Mouse (Mus musculus): ENCODE measurements at regions not wholly inside any gene's neighbourhood (a gene's known extent, or its start where the extent isn't known, plus 50 kb on each side); places are given as distances from the start of the nearest gene placed in this dataset.
A peak's percentile ranks its signal among the peaks of the same experiment; 100 is the strongest.

DNA sequence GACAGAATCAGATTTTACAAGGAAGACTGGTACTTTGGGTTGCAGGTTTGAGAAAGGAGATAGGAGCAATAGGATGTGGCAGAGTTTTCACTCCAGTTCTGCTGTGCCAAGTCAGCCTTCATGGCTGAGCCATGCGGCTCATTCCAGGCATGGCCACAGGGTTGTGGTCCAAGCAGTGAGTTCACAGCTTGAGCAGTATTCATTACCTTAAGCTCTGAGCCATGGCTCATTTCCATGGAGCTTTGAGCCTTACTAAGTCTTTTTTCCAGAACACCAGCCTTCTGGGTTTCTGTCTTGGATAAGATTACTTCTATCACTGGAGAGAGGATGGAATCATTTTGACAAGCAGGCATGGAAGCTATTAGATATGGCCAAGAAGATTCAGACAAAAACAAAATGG, 98.2 kb upstream of the Tmtc4 start:
- DNase-seq (ENCODE audit: low read depth in 3 of 3, low spot score in 3 of 3) (no peak), ATAC-seq (ENCODE audit: insufficient read depth) (no peak)
- 76% methylated on average over 1 of the region's 1 CpGs for WGBS (ENCODE audit: insufficient replicate concordance)
- no peak overlapping the region for H3K4me2 ChIP-seq (ENCODE audit: low read depth)
- peaks cover 0 to 11% of the 10 kb centered on the region in 2 experiments; a peak in 3 of 4 replicates for H3K4me1 ChIP-seq (replicated peaks; ENCODE audit: control insufficient read depth in 2 of 2, insufficient read depth in 2 of 2, low read length in 1 of 2)
- no peaks in the 10 kb centered on the region for H3K36me3 ChIP-seq (replicated peaks; ENCODE audit: control insufficient read depth, insufficient read depth, low read depth)
- no peak overlapping the region for H3K4me3 ChIP-seq (ENCODE audit: insufficient read depth in 1 of 2, low read depth in 2 of 2, low read length in 2 of 2)
- H3K9me3 ChIP-seq (ENCODE audit: control insufficient read depth, low read length) = no peaks in the 10 kb centered on the region
- TF ChIP-seq CTCF (IDR thresholded peaks at IDR 0.05; ENCODE audit: low read depth) (no peak), EP300 (IDR thresholded peaks at IDR 0.05; ENCODE audit: low read depth) (no peak)
- H3K9ac ChIP-seq (replicated peaks) = no peak overlapping the region
- H3K27me3 ChIP-seq (ENCODE audit: control insufficient read depth, insufficient read depth, low read length) = no peaks in the 10 kb centered on the region
- no peak overlapping the region for H3K27ac ChIP-seq

DNA sequence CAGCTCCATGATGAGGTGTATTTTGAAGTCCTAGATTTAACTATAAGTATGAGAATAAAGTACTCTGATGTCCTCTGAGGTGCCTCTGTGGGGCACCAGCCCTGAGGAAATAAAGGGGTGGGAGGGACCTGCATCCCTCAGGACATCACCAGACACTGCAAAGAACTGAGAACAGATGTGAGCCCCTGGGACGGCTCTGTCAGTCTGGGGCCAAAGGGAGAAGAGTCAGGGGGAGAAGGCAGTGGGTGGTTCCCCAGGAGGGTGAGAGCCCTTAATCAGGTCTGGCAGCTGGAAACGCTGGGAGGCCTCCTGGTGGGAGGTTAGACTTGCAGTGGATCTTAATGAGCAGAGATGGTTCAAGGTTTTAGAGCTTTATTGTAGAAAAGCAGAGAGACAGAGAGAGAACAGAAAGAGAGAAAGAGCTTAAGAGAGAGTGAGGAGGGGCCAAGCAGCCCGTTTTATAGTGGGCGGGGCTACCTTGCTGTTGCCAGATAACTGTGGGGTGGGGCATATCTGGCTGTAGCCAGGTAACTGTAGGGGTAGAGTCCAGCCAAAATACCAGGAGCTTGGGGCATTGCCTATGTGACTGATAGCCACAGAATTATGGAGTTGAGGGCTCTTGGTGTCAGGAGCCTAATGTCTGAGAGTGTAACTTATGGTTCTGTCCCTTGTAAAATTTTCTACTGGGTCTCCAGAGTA, 97.3 kb upstream of the Tmtc4 start:
- DNase-seq (ENCODE audit: low read depth in 3 of 3, low spot score in 3 of 3) (peak in 1 of 3 experiments; percentile 17), ATAC-seq (ENCODE audit: insufficient read depth) (peak; percentile 85)
- Histone ChIP-seq H3K9me3 (ENCODE audit: control insufficient read depth, low read length) (no peaks in the 10 kb centered on the region), H3K9ac (replicated peaks) (no peak overlapping the region), H3K4me3 (ENCODE audit: insufficient read depth in 1 of 2, low read depth in 2 of 2, low read length in 2 of 2) (no peak overlapping the region), H3K4me1 (replicated peaks; ENCODE audit: control insufficient read depth in 2 of 2, insufficient read depth in 2 of 2, low read length in 1 of 2) (peaks cover 0 to 11% of the 10 kb centered on the region in 2 experiments; a peak in 3 of 4 replicates), H3K27me3 (ENCODE audit: control insufficient read depth, insufficient read depth, low read length) (no peaks in the 10 kb centered on the region), H3K27ac (no peak overlapping the region), H3K4me2 (ENCODE audit: low read depth) (peak overlapping the region; percentile 11; the same call in 1 of the 2 replicates), H3K36me3 (replicated peaks; ENCODE audit: control insufficient read depth, insufficient read depth, low read depth) (no peaks in the 10 kb centered on the region)
- WGBS (ENCODE audit: insufficient replicate concordance) = 18% methylated on average over 4 of the region's 4 CpGs
- TF ChIP-seq CTCF (IDR thresholded peaks at IDR 0.05; ENCODE audit: low read depth) = no peak
- no peak for TF ChIP-seq EP300 (IDR thresholded peaks at IDR 0.05; ENCODE audit: low read depth)

DNA sequence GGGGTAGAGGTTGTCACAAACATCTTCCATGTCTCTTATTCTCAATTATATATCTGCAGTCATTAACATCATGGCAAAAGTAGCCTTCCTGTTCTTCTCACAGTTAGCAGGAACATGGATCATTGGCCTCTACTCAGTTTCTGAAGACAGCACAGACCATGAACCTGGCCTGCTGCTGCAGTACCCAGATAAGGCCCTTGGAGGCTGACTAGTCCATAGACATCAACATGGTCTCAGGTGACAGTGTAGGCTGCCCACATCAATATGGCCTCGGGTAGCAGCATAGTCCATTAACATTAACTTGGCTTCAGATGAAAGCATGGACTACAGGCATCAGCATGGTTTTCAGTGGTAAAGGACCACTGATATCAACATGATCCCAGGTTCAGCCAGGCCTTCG, 95.9 kb upstream of the Tmtc4 start:
- ATAC-seq (ENCODE audit: insufficient read depth) = peak; percentile 50; the same call in 1 of the 2 replicates
- H3K9ac ChIP-seq (replicated peaks) = no peak overlapping the region
- H3K27me3 ChIP-seq (ENCODE audit: control insufficient read depth, insufficient read depth, low read length) = no peaks in the 10 kb centered on the region

DNA sequence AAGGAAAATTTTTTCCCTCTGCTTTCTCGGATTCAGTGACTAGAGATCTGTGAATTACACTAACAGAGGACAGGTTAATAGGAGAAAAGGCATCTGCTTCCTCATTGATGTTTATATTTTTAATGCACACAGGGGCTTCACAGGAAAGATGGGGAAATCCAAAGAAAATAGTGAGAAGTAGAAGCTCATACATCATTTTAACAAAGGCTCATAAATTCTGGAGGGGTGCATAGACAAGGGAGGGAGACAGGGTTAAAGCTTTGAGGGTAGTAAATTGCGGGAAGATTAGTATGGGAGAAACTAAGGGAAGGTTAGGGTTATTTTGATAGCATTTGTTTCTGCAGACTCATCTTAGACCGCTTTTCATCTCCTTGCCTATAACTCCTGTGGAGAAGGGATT, 95.0 kb upstream of the Tmtc4 start:
- Histone ChIP-seq H3K27ac (no peak overlapping the region), H3K9ac (replicated peaks) (no peak overlapping the region), H3K4me2 (ENCODE audit: low read depth) (no peak overlapping the region), H3K4me1 (replicated peaks; ENCODE audit: control insufficient read depth in 2 of 2, insufficient read depth in 2 of 2, low read length in 1 of 2) (peaks cover 0 to 11% of the 10 kb centered on the region in 2 experiments; a peak in 3 of 4 replicates), H3K9me3 (ENCODE audit: control insufficient read depth, low read length) (no peaks in the 10 kb centered on the region), H3K4me3 (ENCODE audit: insufficient read depth in 1 of 2, low read depth in 2 of 2, low read length in 2 of 2) (no peak overlapping the region), H3K27me3 (ENCODE audit: control insufficient read depth, insufficient read depth, low read length) (no peaks in the 10 kb centered on the region), H3K36me3 (replicated peaks; ENCODE audit: control insufficient read depth, insufficient read depth, low read depth) (no peaks in the 10 kb centered on the region)
- no peak for DNase-seq (ENCODE audit: low read depth in 3 of 3, low spot score in 3 of 3)
- 57% methylated on average over 3 of the region's 3 CpGs for WGBS (ENCODE audit: insufficient replicate concordance)
- TF ChIP-seq CTCF (IDR thresholded peaks at IDR 0.05; ENCODE audit: low read depth) (no peak), EP300 (IDR thresholded peaks at IDR 0.05; ENCODE audit: low read depth) (no peak)
- ATAC-seq (ENCODE audit: insufficient read depth) = no peak

More for the DNA sequence above, 95.9 kb upstream of the Tmtc4 start:
- WGBS (ENCODE audit: insufficient replicate concordance) = 57% methylated on average over 2 of the region's 2 CpGs
- no peak overlapping the region for H3K4me3 ChIP-seq (ENCODE audit: insufficient read depth in 1 of 2, low read depth in 2 of 2, low read length in 2 of 2)
- no peak for TF ChIP-seq EP300 (IDR thresholded peaks at IDR 0.05; ENCODE audit: low read depth)
- no peak for TF ChIP-seq CTCF (IDR thresholded peaks at IDR 0.05; ENCODE audit: low read depth)
- no peak overlapping the region for H3K4me2 ChIP-seq (ENCODE audit: low read depth)
- no peak overlapping the region for H3K27ac ChIP-seq
- no peaks in the 10 kb centered on the region for H3K9me3 ChIP-seq (ENCODE audit: control insufficient read depth, low read length)
- peaks cover 0 to 11% of the 10 kb centered on the region in 2 experiments; a peak in 3 of 4 replicates for H3K4me1 ChIP-seq (replicated peaks; ENCODE audit: control insufficient read depth in 2 of 2, insufficient read depth in 2 of 2, low read length in 1 of 2)
- DNase-seq (ENCODE audit: low read depth in 3 of 3, low spot score in 3 of 3) = no peak
- H3K36me3 ChIP-seq (replicated peaks; ENCODE audit: control insufficient read depth, insufficient read depth, low read depth) = no peaks in the 10 kb centered on the region

DNA sequence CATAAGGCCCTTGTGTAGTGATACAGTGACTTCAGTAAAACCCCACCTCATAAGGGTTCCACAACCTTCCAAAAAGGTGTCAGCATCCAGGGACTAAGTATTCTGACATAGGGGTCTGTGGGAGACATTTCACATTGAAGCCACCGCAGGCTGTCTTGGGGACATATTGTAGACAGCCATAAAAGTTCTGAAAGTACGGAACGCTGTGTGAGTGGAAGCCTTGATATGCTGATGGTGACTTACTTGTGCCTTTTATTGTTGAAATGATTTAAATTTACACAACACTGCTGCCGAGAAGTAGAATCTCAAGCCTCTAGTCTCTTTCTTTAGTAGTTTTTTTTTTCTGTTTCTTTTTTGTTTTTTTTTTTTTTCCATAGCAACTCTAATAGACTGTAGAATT, 82.5 kb upstream of the Tmtc4 start:
- 78% methylated on average over 4 of the region's 4 CpGs for WGBS (ENCODE audit: insufficient replicate concordance)
- no peak overlapping the region for H3K4me3 ChIP-seq (ENCODE audit: insufficient read depth in 1 of 2, low read depth in 2 of 2, low read length in 2 of 2)
- TF ChIP-seq CTCF (IDR thresholded peaks at IDR 0.05; ENCODE audit: low read depth) = no peak
- no peak for TF ChIP-seq EP300 (IDR thresholded peaks at IDR 0.05; ENCODE audit: low read depth)
- DNase-seq (ENCODE audit: low read depth in 3 of 3, low spot score in 3 of 3) (no peak), ATAC-seq (ENCODE audit: insufficient read depth) (no peak)
- H3K9ac ChIP-seq (replicated peaks) = no peak overlapping the region
- no peaks in the 10 kb centered on the region for H3K4me1 ChIP-seq (replicated peaks; ENCODE audit: control insufficient read depth in 2 of 2, insufficient read depth in 2 of 2, low read length in 1 of 2)
- no peak overlapping the region for H3K4me2 ChIP-seq (ENCODE audit: low read depth)
- no peaks in the 10 kb centered on the region for H3K9me3 ChIP-seq (ENCODE audit: control insufficient read depth, low read length)
- no peaks in the 10 kb centered on the region for H3K36me3 ChIP-seq (replicated peaks; ENCODE audit: control insufficient read depth, insufficient read depth, low read depth)
- no peak overlapping the region for H3K27ac ChIP-seq
- no peaks in the 10 kb centered on the region for H3K27me3 ChIP-seq (ENCODE audit: control insufficient read depth, insufficient read depth, low read length)

Measured in liver, embryonic 14.5 days (tissue).